12 mouse cellular contexts compared by ENCODE assay signal in genomic region chr13:94882221-94882620, GRCm38 (mm10). TPM values are rescaled to one million over a fixed set of nuclear protein-coding genes. Genes with fewer than 3 reads are reported as not detected.
A peak's percentile ranks its signal among the peaks of the same experiment; 100 is the strongest.
DNase-seq lines count a peak whose midpoint lies in the region; ATAC-seq and TF ChIP-seq lines count a peak whose summit lies in the region.
"Had no signal": no experiment of that assay in that cellular context is flagged by ENCODE, and none has a peak within 500 bp of the region (broad histone marks: within the 10 kb centered on the region; RNA-seq: fewer than 3 reads in every experiment).

No protein-coding gene starts in this region.

- no peak for ATAC-seq in heart, postnatal 0 days (ENCODE audit: insufficient read depth, low read depth)
- no peak for ATAC-seq in embryonic facial prominence, embryonic 15.5 days (ENCODE audit: insufficient number of reproducible peaks, low FRiP score, low TSS enrichment, low read depth)
- ATAC-seq in liver, postnatal 0 days = no peak

- H3K27me3 ChIP-seq in heart, postnatal 0 days (ENCODE audit: control insufficient read depth, insufficient read depth, low read length) = peaks cover 91% of the 10 kb centered on the region
- peaks cover 100% of the 10 kb centered on the region for H3K27me3 ChIP-seq in embryonic facial prominence, embryonic 10.5 days (replicated peaks; ENCODE audit: low read depth, poor library complexity, severe bottlenecking)
- H3K27me3 ChIP-seq in embryonic facial prominence, embryonic 15.5 days = peaks cover 86% of the 10 kb centered on the region
- peaks cover 89% of the 10 kb centered on the region for H3K27me3 ChIP-seq in liver, postnatal 0 days (ENCODE audit: insufficient read depth, low read length)

- H3K4me3 ChIP-seq in heart, postnatal 0 days (ENCODE audit: low read depth, low read length) = peak overlapping the region; percentile 57
- H3K4me3 ChIP-seq in embryonic facial prominence, embryonic 10.5 days = peak overlapping the region; percentile 59; the same call in 1 of the 2 replicates
- H3K4me3 ChIP-seq in embryonic facial prominence, embryonic 15.5 days (replicated peaks) = peak overlapping the region; percentile 45
- peak overlapping the region; percentile 42; the same call in 1 of the 2 replicates for H3K4me3 ChIP-seq in liver, postnatal 0 days (ENCODE audit: low read depth, low read length)

- 5% methylated on average over 10 of the region's 10 CpGs for WGBS in heart, postnatal 0 days
- 1% methylated on average over 10 of the region's 10 CpGs for WGBS in embryonic facial prominence, embryonic 10.5 days
- WGBS in embryonic facial prominence, embryonic 15.5 days = 4% methylated on average over 10 of the region's 10 CpGs
- 6% methylated on average over 10 of the region's 10 CpGs for WGBS in liver, postnatal 0 days (ENCODE audit: insufficient replicate concordance)

- H3K4me2 ChIP-seq in heart, postnatal 0 days (ENCODE audit: low read depth, low read length) = peak overlapping the region; percentile 93
- no peak overlapping the region for H3K4me2 ChIP-seq in embryonic facial prominence, embryonic 15.5 days (replicated peaks)
- peak overlapping the region; percentile 66 for H3K4me2 ChIP-seq in liver, postnatal 0 days (ENCODE audit: low read depth, low read length)

- intact Hi-C loops in heart, postnatal 10 days (cut with DNase I) = no loop called here

- 0 out of 2 replicates have a peak, but pooled peaks cover 13% of the 10 kb centered on the region for H3K4me1 ChIP-seq in heart, postnatal 0 days (ENCODE audit: control insufficient read depth, insufficient read depth)
- peaks cover 23% of the 10 kb centered on the region for H3K4me1 ChIP-seq in embryonic facial prominence, embryonic 10.5 days
- H3K4me1 ChIP-seq in embryonic facial prominence, embryonic 15.5 days = peaks cover 31% of the 10 kb centered on the region
- H3K4me1 ChIP-seq in liver, postnatal 0 days (ENCODE audit: insufficient read depth) = peaks cover 14% of the 10 kb centered on the region

- TF ChIP-seq CTCF in heart, postnatal 0 days (IDR thresholded peaks at IDR 0.05; ENCODE audit: low read depth) = no peak
- TF ChIP-seq CTCF in liver, postnatal 0 days (IDR thresholded peaks at IDR 0.05; ENCODE audit: low read depth) = no peak

- no peak for DNase-seq in heart, postnatal 0 days (ENCODE audit: low spot score)
- DNase-seq in heart, postnatal 10 days = no peak
- no peak for DNase-seq in embryonic facial prominence, embryonic 10.5 days (ENCODE audit: low spot score)
- no peak for DNase-seq in liver, postnatal 0 days
- DNase-seq in gastrocnemius, postnatal 25 days = no peak
- DNase-seq in layer of hippocampus, adult 9-11 months = no peak
- DNase-seq: thymus, postnatal 25 days had no signal

- H3K36me3 ChIP-seq in heart, postnatal 0 days (replicated peaks; ENCODE audit: control insufficient read depth, insufficient read depth, low read length) = no peaks in the 10 kb centered on the region
- H3K36me3 ChIP-seq in embryonic facial prominence, embryonic 10.5 days (replicated peaks) = no peaks in the 10 kb centered on the region
- no peaks in the 10 kb centered on the region for H3K36me3 ChIP-seq in embryonic facial prominence, embryonic 15.5 days
- H3K36me3 ChIP-seq in liver, postnatal 0 days (replicated peaks; ENCODE audit: insufficient read depth, low read length) = no peaks in the 10 kb centered on the region
- H3K36me3 ChIP-seq: embryonic facial prominence, embryonic 12.5 days had no signal

- no peaks in the 10 kb centered on the region for H3K9me3 ChIP-seq in heart, postnatal 0 days (replicated peaks; ENCODE audit: control insufficient read depth, low read length)
- no peaks in the 10 kb centered on the region for H3K9me3 ChIP-seq in embryonic facial prominence, embryonic 10.5 days
- no peaks in the 10 kb centered on the region for H3K9me3 ChIP-seq in embryonic facial prominence, embryonic 15.5 days (replicated peaks)
- H3K9me3 ChIP-seq in liver, postnatal 0 days (ENCODE audit: low read length) = no peaks in the 10 kb centered on the region
- H3K9me3 ChIP-seq: embryonic facial prominence, embryonic 12.5 days had no signal

- no peak overlapping the region for H3K9ac ChIP-seq in heart, postnatal 0 days (replicated peaks; ENCODE audit: low read depth, low read length)
- no peak overlapping the region for H3K9ac ChIP-seq in embryonic facial prominence, embryonic 15.5 days
- H3K9ac ChIP-seq in liver, postnatal 0 days (replicated peaks) = no peak overlapping the region
- H3K9ac ChIP-seq: embryonic facial prominence, embryonic 12.5 days had no signal

- TF ChIP-seq EP300 in heart, postnatal 0 days (IDR thresholded peaks at IDR 0.05; ENCODE audit: low read depth) = no peak
- no peak for TF ChIP-seq EP300 in liver, postnatal 0 days (IDR thresholded peaks at IDR 0.05; ENCODE audit: low read depth)

- no peak overlapping the region for H3K27ac ChIP-seq in heart, postnatal 0 days (ENCODE audit: low read depth)
- no peak overlapping the region for H3K27ac ChIP-seq in embryonic facial prominence, embryonic 10.5 days (replicated peaks)
- no peak overlapping the region for H3K27ac ChIP-seq in embryonic facial prominence, embryonic 15.5 days (replicated peaks)
- H3K27ac ChIP-seq in liver, postnatal 0 days (ENCODE audit: low read depth) = no peak overlapping the region
- H3K27ac ChIP-seq: embryonic facial prominence, embryonic 12.5 days had no signal

RNA-seq across cellular contexts. Expression of gene Otp, which starts 6.8 kb away (rescaled TPM):
- not detected in 2 replicates for total RNA-seq in heart, postnatal 0 days (2014; rRNA removed; ENCODE audit: low replicate concordance)
- polyA plus RNA-seq in heart, postnatal 0 days (2015; fragmentation: Nextera tagmentation; extraction: Ambion mirVana) = not detected in 2 replicates
- not detected for total RNA-seq in heart, postnatal 10 days (2021)
- polyA plus RNA-seq in embryonic facial prominence, embryonic 10.5 days (2016; fragmentation: Nextera tagmentation; extraction: Ambion mirVana) = 0.47 and 0.78 TPM in 2 replicates
- polyA plus RNA-seq in embryonic facial prominence, embryonic 15.5 days (2015; fragmentation: Nextera tagmentation; extraction: Ambion mirVana) = not detected in 2 replicates
- polyA plus RNA-seq in liver, postnatal 0 days (2015; fragmentation: Nextera tagmentation; extraction: Ambion mirVana) = not detected in 2 replicates
- total RNA-seq in gastrocnemius, postnatal 25 days (2021) = not detected
- total RNA-seq: gastrocnemius, adult 8-10 months had no signal
- polyA plus RNA-seq: kidney, embryonic 14.5 days; small intestine, adult 2 months had no signal
